Mouse (Mus musculus) layer of hippocampus, adult 9-10 months (tissue): ENCODE data around the gene Prom2.

Experiments used
- DNase-seq: peaks from one replicate; pipeline ENCODE4 v3.0.0; 2022; ENCODE audit warnings: low spot score

Prom2 gene

GRCm38 (mm10) chr2:127483001-127483400 is 58.3 kb downstream of the Prom2 start:
- no peak for DNase-seq

- DNase-seq: no peak
Observed at GRCm38 (mm10) chr2:127482533-127482911, 58.7 kb downstream of the Prom2 start.

GRCm38 (mm10) chr2:127481841-127482532 is 59.3 kb downstream of the Prom2 start:
- DNase-seq: no peak

GRCm38 (mm10) chr2:127479763-127480162 is 61.5 kb downstream of the Prom2 start:
- no peak for DNase-seq

GRCm38 (mm10) chr2:127479210-127479609 is 62.1 kb downstream of the Prom2 start:
- no peak for DNase-seq
